Mouse (Mus musculus): ENCODE data around the gene M1ap.
A peak's percentile ranks its signal among the peaks of the same experiment; 100 is the strongest.

Gene M1ap

DNA sequence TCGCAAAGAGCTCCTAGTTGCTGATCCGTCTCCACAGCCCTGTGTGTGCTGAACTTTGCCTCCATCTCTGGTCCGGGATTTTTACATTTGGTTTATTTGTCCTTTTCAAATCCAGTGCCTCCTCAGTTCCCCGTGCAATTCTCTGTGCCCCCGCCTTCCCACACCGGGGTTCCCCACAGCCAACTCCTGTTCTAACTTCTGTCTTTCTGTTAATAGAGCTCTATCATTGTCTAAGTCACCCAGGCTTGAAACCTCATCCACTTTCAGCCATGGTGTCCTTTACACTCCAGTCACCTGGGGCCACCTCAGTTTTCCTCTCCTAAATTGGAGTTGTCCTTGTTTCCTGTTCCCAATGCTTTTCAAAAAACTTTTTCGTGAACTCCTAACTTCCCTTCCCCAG lies 64.6 kb downstream of the M1ap start:
- no peak for DNase-seq

DNA sequence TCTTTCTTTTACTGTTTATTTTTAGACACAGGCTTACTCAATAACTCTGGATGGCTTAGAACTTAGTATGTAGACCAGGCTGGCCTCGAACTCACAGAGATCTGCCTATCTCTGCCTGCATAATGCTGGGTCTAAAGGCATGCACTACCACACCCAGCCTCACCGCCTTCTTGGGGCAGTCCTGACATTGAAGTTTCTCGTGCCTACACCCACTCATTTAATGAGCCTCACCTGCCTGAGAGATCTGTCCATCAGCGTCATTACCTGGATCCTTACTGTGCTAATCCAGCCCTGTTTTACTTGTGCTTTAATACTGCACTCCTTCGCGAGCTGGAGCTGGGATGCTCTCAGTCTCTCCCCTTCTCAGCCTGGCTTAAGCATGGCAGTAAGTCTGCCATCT lies 65.1 kb downstream of the M1ap start:
- no peak for DNase-seq

GRCm38 (mm10) chr6:83013444-83013843 lies 66.7 kb downstream of the M1ap start:
- DNase-seq = no peak

GRCm38 (mm10) chr6:83014482-83015466 lies 68.1 kb downstream of the M1ap start:
- no peak for DNase-seq

DNA sequence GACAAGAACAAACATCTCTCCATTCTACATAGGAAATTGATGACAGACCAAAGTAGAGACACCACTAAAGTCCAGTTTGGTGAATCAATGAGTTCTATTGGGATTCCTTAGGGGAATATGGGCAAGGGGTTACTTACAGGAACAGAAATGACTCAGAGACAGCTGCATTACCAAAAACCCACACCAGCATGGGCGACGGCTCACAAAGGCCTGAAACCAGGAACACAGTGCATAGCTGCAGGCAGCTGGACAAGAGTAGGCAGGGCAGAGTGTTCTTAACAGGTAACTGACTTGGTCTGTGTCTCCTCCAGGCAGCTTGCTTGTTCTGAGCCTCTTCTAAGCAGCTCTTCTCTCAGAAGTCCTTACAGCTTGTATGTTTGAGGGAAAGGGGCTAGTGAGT lies 69.0 kb downstream of the M1ap start:
- no peak for DNase-seq

DNA sequence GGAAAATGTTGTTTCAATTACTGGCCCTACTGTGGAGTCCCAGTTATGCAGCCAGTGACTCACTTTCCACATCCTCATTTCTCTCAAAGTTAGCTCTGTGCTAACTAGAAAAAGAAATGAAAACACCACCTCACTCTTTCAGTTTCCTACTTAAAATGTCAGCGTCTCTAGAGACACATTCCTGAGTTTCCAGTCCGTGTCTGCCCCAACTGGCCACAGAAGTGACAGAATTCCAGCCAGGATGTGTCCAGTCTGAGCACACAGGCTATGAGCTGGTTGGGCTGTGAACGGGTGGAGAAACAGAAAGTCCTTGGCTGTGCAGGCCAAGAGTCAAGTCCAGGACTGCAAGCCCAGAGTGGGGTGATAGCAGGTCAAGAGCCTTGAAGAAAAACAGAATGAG lies 70.5 kb downstream of the M1ap start:
- no peak for DNase-seq

- DNase-seq = no peak
Measured at GRCm38 (mm10) chr6:83019044-83019443, 72.3 kb downstream of the M1ap start.

DNA sequence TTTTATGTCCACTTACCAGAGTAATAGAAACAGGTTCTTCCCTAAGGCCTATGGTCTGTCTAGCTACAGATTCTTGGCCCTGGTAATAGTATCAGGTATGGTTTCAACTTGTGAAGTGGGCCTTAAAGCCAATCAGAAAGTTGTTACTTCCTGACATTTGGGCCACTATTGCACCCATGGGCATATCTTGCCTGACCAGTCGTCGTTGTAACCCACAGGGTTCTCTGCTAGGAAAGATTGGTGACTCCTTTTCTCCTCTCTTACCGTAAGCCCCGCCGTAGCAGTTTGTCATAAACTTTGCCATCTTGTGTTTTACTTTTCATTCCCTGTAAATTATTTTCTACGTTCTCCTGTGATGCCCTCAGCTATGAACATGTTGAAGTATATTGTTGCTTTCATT lies 73.4 kb downstream of the M1ap start:
- no peak for DNase-seq

GRCm38 (mm10) chr6:83020836-83021593 lies 74.3 kb downstream of the M1ap start:
- no peak for DNase-seq

DNA sequence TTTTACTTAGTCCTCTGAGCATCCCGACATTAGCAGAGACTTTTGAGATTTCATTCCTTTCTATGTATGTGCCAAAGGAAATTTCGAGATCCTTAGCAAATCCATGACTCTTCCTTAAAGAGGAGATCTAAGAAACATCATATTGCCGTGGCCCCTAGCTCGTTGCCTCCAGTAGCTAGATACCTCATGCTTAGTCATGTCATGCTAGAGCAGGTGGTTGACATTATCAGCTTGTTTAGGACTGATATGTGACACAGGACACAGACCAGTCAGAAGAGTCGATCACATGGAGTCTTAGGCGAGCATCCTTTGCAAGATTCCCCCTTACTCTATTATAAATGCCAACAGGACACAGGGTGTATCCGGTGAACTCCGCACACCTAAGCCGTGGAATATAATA lies 76.3 kb downstream of the M1ap start:
- no peak for DNase-seq

DNA sequence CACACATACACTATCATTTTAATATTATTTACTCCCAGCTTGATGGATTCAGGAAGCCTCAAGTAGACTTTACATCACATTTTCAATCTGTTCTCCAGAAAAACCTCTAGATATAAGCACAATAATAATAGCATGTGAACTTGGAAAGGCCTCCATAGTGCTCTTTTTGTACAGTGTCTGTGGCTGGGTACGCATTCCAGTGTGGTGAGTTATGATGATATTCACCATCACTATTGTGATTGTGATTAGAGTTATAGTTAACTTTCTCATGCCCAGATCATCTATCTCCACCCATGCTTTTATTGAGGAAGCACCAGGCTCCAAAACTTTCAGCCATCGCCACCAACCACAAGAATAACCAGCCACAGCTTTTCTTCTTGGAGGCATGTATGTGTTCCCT lies 77.1 kb downstream of the M1ap start:
- no peak for DNase-seq

- no peak for DNase-seq
Measured at GRCm38 (mm10) chr6:83024421-83024820, 77.7 kb downstream of the M1ap start.

DNA sequence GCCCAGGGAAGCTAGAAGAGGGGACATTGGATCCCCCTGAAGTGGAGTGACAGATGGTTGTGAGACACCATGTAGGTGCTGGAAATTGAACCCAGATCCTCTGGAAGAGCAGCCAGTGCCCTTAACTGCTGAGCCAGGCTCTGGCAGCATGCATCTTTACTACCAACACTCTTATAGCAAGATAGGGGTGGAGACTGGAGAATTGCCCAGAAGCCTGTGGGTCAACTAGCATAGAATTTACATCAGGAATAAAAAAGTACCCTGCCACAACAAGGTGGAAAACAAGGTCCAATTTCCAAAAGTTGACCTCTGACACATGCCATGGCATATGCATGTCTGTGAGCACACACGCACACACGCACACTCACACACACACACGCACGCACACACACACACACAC lies 78.5 kb downstream of the M1ap start:
- no peak for DNase-seq

- no peak for DNase-seq
Measured at GRCm38 (mm10) chr6:83027293-83027692, 80.6 kb downstream of the M1ap start.

DNA sequence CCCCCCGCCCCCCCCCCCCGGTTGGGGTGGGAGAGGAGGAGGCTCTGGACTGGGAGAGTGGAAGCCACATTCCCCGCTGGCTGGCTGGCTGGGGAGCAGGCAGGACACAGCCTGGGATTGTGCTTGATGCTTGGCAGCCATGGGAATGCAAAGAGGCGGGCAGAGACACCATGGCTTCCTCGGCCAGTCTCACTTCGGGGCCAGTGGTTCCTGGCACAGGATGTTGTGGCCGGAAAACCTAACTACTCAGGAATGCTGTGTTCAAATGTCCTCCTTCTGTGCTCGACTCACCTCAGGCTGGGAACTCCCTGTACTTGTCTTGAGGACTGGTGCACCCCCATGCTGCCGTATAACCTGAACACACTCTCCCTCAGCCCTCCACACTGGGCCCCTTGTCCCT lies 81.0 kb downstream of the M1ap start:
- no peak for DNase-seq

- no peak for DNase-seq
Measured at GRCm38 (mm10) chr6:83029777-83030176, 83.1 kb downstream of the M1ap start.

GRCm38 (mm10) chr6:83031111-83031510 lies 84.4 kb downstream of the M1ap start:
- no peak for DNase-seq

DNA sequence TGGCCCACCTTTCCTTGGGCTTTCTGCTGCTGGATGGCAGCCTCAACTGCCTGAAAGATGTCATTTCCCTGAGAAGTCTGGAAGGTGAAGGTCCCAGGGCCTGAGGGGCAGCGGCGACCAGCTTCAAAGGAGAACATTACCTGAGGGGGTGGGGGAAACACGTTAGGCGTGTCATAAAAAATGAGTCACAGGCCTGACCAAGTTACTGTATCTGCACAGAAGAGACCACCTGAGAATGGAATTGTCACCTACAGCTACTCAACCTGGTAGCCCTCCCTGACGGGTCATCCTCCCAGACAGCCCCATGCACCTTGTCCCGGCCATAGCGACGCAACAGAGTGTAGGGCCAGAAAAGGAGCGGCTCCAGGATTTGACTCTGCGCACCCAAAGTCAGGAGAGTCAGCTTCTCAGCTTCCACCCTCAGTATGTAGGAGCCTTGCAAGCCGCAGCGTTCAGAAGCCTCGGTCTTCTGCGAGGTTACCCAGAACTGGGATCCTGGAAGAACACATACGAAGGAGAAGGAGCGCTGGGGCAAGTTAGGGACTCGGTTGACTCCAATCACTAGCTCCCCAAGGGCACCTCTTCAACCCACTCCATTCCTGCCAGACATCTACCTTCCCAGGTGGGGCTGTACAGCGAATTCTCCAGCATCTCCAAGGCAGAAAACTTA lies 85.4 kb downstream of the M1ap start:
- DNase-seq = no peak

- DNase-seq = peak; percentile 78
Measured at GRCm38 (mm10) chr6:83032769-83033191, 86.1 kb downstream of the M1ap start.

DNA sequence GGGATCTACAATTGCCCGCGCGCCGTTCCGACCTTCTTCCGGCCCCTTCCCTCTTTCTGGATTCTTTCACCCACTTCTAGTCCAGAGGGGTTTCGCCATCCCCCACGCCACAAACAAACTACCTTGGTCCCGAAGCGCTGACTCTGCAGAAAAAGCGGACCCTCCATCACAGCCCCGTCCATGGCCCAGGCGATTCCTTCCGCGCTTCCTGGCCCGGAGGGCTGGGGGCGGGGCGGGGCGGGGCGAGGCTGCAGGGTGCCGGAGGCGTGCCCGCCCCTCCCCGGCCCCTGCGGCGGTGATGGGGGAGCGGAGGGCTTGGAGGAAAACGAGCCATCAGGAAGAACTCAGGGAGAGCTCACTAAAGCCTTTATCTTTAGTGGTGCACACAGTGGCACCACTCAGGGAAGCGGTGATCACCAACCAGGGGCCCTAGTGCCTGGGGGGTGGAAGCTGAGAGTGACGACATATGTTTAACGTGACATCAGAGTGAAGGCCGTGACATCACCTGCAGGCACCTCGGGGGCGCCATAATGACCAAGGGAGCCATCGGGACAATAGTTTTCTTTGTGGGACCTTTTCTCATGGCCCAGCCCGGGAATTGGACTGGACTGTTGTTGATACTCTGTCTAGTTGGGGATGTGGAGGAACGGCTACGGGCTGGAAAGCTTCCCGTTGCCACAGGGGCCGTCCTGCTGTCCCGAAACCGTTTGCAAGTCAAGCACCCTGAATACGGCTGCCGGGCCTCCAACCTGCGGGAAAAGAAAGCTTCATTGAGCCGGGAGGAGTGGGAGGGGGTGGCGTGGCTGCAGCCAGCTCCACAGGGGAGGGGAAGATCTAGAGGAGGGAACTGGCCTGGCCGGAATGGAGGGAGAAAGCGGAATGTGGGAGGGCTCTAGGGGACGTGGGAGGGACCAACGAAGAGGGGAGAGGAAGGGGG lies 86.8 kb downstream of the M1ap start, which contains the start of the genes Dok1 and Loxl3:
Dok1 (minus strand) TSS at position 223 of the 937 bp plus-strand sequence.
Loxl3 (plus strand) TSS at position 925 of the 937 bp plus-strand sequence.
- DNase-seq = peak; percentile 85

DNA sequence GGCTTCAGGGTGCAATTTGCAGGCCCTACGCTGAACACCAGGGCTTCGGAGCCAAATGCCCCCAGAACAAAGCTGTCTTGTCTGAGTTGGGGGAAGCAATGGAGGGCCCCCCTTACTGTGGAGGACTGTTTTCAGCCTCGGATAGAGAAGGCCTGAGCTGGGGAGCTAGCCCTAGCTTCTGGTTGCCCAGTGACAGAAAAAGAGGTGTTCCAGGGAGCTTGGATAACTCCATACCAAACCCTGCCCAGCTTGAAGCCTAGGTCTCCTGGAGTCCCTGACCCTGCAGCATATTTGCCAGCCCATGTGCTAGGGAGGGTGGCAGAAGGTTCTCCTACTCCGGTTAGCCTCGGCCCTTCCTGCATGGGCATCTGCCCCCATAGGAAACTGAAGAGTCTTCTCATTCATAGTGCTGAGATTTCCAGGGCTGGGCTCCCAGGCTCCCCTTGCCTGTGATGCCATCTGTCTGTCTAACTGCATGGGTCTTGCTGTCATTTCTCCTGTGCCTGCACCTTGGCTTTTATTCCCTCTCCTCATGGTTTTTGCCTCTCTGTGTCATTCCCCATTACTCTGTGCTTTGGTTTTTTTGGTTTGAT lies 87.9 kb downstream of the M1ap start:
- DNase-seq = no peak

DNA sequence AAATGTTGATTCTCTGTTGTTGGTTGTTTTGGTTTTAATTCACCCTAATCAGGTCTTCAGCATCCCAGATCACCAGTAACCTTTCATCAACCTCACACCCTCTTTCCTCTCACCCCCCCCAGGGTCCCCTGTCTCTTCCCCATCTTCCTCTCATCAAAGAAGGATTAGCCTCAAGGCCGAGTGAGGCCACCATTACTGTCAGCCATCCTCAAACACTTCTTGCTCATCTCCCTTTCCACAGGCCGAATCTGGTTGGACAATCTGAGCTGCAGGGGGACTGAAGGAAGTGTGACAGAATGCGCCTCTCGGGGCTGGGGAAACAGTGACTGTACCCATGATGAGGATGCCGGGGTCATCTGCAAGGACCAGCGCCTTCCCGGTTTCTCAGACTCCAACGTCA lies 90.5 kb downstream of the M1ap start:
- no peak for DNase-seq
